Mouse (Mus musculus): ENCODE results near the gene Gmfb. TPM values are rescaled to one million over a fixed set of nuclear protein-coding genes. Genes with fewer than 3 reads are reported as not detected.

Gmfb gene
- polyA plus RNA-seq, 1 experiment from 2014 or later, result 82.9 TPM

GRCm38 (mm10) chr14:46760355-46761029 lies 61.5 kb downstream of the Gmfb start, which contains the start of gene Cdkn3:
TSS of gene Cdkn3 (plus strand) at chr14:46760541.
- Histone ChIP-seq H3K4me3 (peak within 1 kb of the TSS; percentile 86), H3K27me3 (ENCODE audit: insufficient read depth, poor library complexity, severe bottlenecking) (no peaks in the 10 kb centered on the region), H3K4me1 (replicated peaks) (peaks cover 17% of the 10 kb centered on the region), H3K9me3 (0 out of 2 replicates have a peak, but pooled peaks cover 2% of the 10 kb centered on the region), H3K36me3 (peaks cover 15% of the 10 kb centered on the region), H3K27ac (peak within 1 kb of the TSS; percentile 90)
- WGBS, result under 1% methylated on average over 54 of the region's 54 CpGs
- peak; percentile 91 for DNase-seq (ENCODE audit: low spot score)

DNA sequence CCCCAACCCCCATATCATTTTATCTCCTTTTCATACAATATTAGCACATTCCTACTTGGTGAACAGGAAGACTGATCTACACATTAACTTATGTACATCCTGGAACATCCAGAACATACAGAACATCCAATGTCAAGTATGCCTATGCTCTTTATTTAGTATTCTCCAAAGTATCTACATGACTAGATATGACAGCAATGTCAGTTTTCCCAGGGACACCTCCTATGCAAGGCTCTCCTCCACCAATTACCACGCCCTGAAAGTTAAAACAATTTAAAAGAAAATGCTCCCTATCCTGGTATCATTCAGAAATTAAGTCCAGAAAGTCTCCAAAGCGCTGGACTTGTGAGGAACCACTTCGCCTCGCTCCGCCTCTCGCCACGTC lies 62.1 kb downstream of the Gmfb start:
- Histone ChIP-seq H3K36me3 (peaks cover 15% of the 10 kb centered on the region), H3K27ac (peak overlapping the region; percentile 90; the same call in 1 of the 2 replicates), H3K27me3 (ENCODE audit: insufficient read depth, poor library complexity, severe bottlenecking) (no peaks in the 10 kb centered on the region), H3K4me1 (replicated peaks) (peaks cover 17% of the 10 kb centered on the region), H3K4me3 (peak overlapping the region; percentile 86), H3K9me3 (0 out of 2 replicates have a peak, but pooled peaks cover 2% of the 10 kb centered on the region)
- DNase-seq (ENCODE audit: low spot score), result no peak
- under 1% methylated on average over 7 of the region's 7 CpGs for WGBS

Other genes with a start within 250 kb of the Gmfb start
- gene Cdkn3, start 61.7 kb downstream of the Gmfb start, polyA plus RNA-seq (2016; fragmentation: Nextera tagmentation; extraction: Ambion mirVana), result 46.6 and 47.0 TPM in 2 replicates
- 208 and 215 TPM in 2 replicates for gene Cnih1, start 33.8 kb downstream of the Gmfb start, polyA plus RNA-seq (2016; fragmentation: Nextera tagmentation; extraction: Ambion mirVana)
- gene Cgrrf1, start 9.9 kb upstream of the Gmfb start, polyA plus RNA-seq (2016; fragmentation: Nextera tagmentation; extraction: Ambion mirVana), result 34.1 and 36.8 TPM in 2 replicates
- 2.7 and 4.5 TPM in 2 replicates for gene Samd4, start 60.6 kb upstream of the Gmfb start, polyA plus RNA-seq (2016; fragmentation: Nextera tagmentation; extraction: Ambion mirVana)

Measured in hindbrain, embryonic 10.5 days (tissue).